Mouse (Mus musculus) B cell, adult 2 months (primary cell): ENCODE results near the gene Coro6.

Source experiments
- DNase-seq, 2 experiments: peaks; one replicate each; pipeline ENCODE4 v3.0.0; 2022

The Coro6 gene

GRCm38 (mm10) chr11:77465111-77465510 is 2.9 kb downstream of the Coro6 start:
- no peak for DNase-seq

- no peak for DNase-seq
These were observed 4.3 kb downstream of the Coro6 start for GRCm38 (mm10) chr11:77466544-77466943.

DNA sequence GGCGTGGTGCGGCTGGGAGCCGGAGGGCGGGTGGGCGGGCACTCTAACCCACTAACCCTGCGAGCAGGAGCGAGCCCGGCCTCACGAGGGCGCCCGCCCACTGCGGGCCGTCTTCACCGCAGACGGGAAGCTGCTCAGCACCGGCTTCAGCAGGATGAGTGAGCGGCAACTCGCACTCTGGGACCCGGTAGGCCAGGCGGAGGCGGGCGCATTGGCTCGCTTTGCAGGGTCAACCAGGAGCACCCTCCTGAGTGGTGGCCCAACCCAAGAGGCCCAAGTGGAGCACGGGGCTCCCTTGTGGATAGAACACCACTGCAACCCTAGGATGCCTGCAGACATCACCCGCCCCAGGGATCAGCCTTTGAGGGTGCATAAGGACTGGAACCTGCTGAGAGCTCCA is 4.9 kb downstream of the Coro6 start:
- DNase-seq: peak; percentile 87

- DNase-seq: peak; percentile 91
These were observed 5.6 kb downstream of the Coro6 start for GRCm38 (mm10) chr11:77467784-77468183.

DNA sequence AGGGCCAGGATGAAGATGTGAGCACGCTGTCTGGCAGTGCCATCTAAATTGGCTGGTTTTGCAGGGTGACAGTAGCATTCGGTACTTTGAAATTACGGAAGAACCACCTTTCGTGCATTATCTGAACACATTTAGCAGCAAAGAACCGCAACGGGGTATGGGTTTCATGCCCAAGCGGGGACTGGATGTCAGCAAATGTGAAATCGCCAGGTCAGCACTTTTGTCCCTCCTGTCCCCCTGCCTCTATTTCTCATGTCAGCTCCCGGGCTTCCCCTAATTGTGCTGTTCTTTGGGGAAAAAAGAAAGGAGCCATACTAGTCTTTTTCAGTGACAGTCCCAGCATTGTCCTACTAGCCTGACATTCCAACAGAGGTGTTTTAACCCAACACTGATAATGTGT is 6.2 kb downstream of the Coro6 start:
- no peak for DNase-seq

- no peak for DNase-seq
These were observed 9.2 kb downstream of the Coro6 start for GRCm38 (mm10) chr11:77471407-77471806.

- DNase-seq: no peak
These were observed 10.6 kb downstream of the Coro6 start for GRCm38 (mm10) chr11:77472775-77473174.

DNA sequence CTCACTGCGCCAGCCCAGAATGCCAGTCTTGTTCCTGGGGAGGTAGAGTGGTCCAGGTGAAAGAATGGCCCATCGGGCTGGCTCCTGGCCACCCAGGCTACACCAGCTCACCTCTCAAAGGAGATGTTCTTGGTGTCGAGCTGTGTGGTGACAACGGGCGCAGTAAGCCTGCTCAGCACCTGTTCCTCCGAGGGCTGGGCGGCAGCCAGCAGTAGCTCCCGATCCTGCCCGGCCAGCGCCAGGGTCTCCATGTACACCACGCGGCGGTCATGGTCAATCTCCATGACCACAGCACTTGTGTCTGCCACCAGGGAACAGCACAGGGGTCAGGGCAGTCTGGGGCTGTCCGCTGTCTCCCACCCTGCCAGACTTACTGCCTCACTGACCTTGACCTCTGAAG is 14.0 kb downstream of the Coro6 start:
- DNase-seq: no peak

DNA sequence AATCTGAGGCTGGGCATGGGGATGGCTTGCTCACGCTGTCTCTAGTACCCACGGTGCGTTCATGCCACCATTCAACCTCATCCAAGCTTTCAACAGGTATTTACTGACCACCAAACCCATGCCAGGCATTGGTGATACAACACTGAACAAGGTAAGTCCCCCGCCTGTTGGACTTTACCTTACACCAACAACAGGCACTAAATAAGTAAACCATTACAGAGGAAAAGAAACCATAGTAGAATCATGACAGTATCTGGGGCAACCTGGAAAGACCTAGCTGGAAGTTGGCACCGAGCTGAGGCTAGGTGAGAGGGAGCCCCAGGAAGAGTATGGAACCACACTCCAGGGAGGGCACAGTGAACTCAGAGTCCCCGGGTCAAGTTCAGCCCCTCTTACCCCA is 14.7 kb downstream of the Coro6 start:
- DNase-seq: no peak

DNA sequence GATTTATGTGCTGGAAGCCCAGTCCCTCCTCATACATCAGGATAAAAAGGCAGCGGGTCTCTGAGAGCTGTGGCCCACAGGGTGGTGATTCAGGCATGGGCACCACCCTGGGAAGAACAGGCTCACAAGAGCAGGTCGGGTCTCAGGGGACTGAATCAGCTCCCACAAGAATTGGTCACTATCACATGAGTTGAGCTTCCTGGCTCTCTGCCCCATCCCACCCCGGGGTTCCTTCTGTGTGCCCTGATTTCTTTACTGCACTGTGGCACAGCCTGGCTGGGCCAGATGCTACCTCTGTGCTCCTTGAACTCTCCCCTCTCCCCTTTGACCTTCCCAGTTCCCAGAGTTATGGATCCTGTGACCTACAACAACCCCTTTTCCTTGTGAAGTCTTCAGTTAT is 20.8 kb downstream of the Coro6 start:
- no peak for DNase-seq

DNA sequence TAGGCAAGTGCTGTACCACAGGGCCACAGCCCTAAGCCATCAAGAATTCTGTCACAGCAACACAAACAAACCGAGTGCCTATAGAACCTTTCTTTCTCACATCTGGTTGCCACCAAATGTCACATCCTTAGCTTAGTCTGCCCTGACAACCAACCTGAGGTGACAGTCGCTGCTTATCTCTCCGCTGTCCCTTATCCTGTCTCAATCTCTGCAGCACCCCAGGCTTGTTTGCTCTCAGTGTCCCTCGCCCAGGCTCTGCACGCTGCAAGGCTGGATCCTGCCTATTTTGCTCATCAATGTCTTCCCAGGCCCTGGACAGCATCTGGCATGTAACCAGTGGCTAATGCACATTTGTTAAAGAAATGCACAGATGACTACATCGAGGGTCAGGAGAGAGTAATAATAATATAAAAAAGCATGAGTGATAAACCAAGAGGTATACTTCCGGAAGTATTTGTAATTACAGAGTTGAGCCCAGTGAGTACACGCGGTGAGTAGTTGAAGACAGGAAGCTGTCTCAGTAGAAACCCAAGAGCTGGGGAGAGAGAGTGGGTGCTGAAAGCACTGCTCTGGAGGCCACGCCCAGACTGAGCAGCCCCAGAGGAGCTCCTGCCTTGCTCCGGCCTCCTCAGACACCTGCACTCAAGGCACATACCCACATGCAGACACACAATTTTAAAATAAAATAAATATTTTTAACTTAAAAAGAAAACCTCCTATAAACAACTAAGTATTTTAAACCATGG is 21.5 kb downstream of the Coro6 start:
- peak in 1 of 2 experiments; percentile 27 for DNase-seq

GRCm38 (mm10) chr11:77485229-77485628 is 23.0 kb downstream of the Coro6 start:
- DNase-seq: no peak

- no peak for DNase-seq
These were observed 24.6 kb downstream of the Coro6 start for GRCm38 (mm10) chr11:77486798-77487197.

- peak; percentile 19 to 36 for DNase-seq
These were observed 26.8 kb downstream of the Coro6 start for GRCm38 (mm10) chr11:77488771-77489581.

DNA sequence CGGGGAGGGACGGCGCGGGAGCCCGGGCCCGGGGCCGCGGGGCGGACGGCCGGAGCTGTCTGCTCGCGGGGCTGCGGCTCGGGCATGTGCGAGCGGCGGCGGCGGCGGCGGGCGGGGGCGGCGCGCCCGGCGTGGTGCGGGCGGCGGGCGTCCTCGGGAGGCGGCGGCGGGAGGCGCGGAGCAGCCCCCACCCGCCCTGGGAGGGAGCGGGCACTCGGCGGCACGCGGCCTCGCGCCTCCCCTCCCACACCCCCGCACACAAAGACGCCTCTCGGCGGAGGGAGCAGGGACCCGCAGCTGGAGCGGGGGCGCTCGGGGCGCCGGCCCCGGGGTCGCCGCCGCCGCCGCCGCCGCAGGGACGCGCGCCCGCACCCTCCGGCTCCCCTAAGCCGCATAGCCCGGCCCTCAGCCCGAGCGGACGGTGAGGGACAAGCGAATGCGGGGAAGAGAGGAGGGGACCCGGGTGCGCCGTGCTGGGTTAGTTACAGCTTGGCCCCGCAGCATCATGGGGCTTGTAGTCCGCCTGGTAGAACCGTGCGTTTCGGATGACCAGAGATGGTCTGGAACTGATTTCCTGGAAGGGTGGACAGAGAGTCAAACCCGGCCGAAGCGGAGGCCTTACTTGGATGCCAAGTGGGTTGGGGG is 27.5 kb downstream of the Coro6 start, which contains the start of gene Ankrd13b:
TSS of gene Ankrd13b (minus strand) at position 88 of the 645 bp plus-strand sequence.
- DNase-seq: peak; percentile 45 to 50

DNA sequence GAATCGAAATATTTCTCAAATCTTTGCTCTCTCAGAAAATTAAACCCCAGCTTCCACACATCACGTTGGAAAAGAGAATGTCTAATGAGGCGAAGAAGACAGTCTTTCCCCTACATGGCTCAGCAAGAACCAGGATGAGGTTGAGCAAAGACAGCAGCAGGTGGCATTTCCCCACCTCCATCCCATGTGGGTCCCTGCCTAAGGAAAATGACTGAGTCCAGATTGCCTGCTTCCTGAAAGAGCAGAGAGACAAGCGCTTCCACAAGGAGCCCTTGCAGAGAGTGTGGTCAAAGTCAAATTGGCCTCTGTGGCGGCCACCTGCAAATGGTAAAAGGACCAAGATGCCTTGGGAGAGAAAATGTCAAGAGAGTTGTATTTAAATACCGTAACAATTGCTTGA is 28.2 kb downstream of the Coro6 start:
- DNase-seq: no peak

DNA sequence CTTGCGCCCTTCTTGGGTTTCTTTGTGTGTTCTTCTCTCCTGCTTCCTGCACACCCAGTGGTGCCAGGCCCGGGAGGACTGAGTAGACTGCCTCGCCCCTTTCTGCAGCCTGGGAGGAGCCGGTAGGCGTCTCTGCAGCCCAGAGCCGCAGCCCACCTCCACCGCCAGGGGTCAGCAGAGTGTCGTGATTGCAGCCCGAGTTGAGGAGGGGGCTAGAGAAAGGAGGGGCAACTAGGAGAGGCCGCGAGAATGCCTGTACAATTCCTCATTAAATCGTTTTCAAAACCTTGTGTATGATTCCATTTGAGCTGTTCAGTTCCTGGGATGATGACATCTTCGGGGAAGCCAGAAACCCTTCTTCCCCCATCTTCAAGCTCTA is 28.9 kb downstream of the Coro6 start:
- peak; percentile 89 to 91 for DNase-seq

- peak; percentile 36 to 39 for DNase-seq
These were observed 29.5 kb downstream of the Coro6 start for GRCm38 (mm10) chr11:77491502-77492291.

GRCm38 (mm10) chr11:77492311-77492871 is 30.2 kb downstream of the Coro6 start:
- peak; percentile 28 to 48 for DNase-seq

- DNase-seq: peak; percentile 88 to 89
These were observed 30.7 kb downstream of the Coro6 start for GRCm38 (mm10) chr11:77492911-77493332.

GRCm38 (mm10) chr11:77493512-77494343 is 31.5 kb downstream of the Coro6 start, which contains the start of gene Git1:
Gene Git1 (plus strand): TSS chr11:77493562.
- DNase-seq: peak; percentile 38 to 53
